Mouse (Mus musculus) left cerebral cortex, postnatal 10 days (tissue): ENCODE measurements around the gene Pkdcc. TPM values are rescaled to one million over a fixed set of nuclear protein-coding genes. Genes with fewer than 3 reads are reported as not detected.
A peak's percentile ranks its signal among the peaks of the same experiment; 100 is the strongest.

Source experiments
- DNase-seq, 2 experiments: peaks; one replicate each; pipeline ENCODE4 v3.0.0; 2021 to 2022; ENCODE audit warnings: low spot score in 2 of 2, mixed read lengths in 1 of 2; ENCODE audit errors: extremely low spot score in 1 of 2
- intact Hi-C: fragments of 180-260 bp; cut with DNase I; formaldehyde crosslinking; loops from one replicate; pipeline ENCODE4 v1.15.1; 2025
- total RNA-seq, 2 experiments: library from RNA; stranded (reverse); gene quantifications; 2 replicates each; pipeline ENCODE4 v1.2.3; 2021

The Pkdcc gene
- total RNA-seq, 2 experiments from 2014 or later: 16.7 to 19.8 TPM

- no peak for DNase-seq
- intact Hi-C loops: no loop called here
Observed at GRCm38 (mm10) chr17:83236202-83236601, 21.1 kb downstream of the Pkdcc start.

GRCm38 (mm10) chr17:83238123-83239058, 23.3 kb downstream of the Pkdcc start:
- DNase-seq: no peak
- intact Hi-C loops: no loop called here

GRCm38 (mm10) chr17:83244502-83244901, 29.4 kb downstream of the Pkdcc start:
- no peak for DNase-seq
- intact Hi-C loops: no loop called here

- DNase-seq: no peak
- intact Hi-C loops: no loop called here
Observed at GRCm38 (mm10) chr17:83245460-83245859, 30.4 kb downstream of the Pkdcc start.

- intact Hi-C loops: loop anchor here (2.0 kb wide), 1 partner anchor 201 kb away; no protein-coding TSS in a partner anchor
- DNase-seq: no peak
Observed at GRCm38 (mm10) chr17:83246090-83246489, 31.0 kb downstream of the Pkdcc start.

GRCm38 (mm10) chr17:83247176-83247575, 32.1 kb downstream of the Pkdcc start:
- intact Hi-C loops: loop anchor here (2.0 kb wide), 1 partner anchor 202 kb away; no protein-coding TSS in a partner anchor
- no peak for DNase-seq

GRCm38 (mm10) chr17:83248467-83248866, 33.4 kb downstream of the Pkdcc start:
- DNase-seq: no peak
- intact Hi-C loops: no loop called here

GRCm38 (mm10) chr17:83250903-83251526, 35.9 kb downstream of the Pkdcc start:
- intact Hi-C loops: loop anchor here (5.0 kb wide), 1 partner anchor 224 kb away; no protein-coding TSS in a partner anchor
- no peak for DNase-seq

- DNase-seq: no peak
- intact Hi-C loops: loop anchor here (5.0 kb wide), 1 partner anchor 226 kb away; no protein-coding TSS in a partner anchor
Observed at GRCm38 (mm10) chr17:83253051-83253649, 38.1 kb downstream of the Pkdcc start.

- DNase-seq: peak; percentile 73 to 92
- intact Hi-C loops: no loop called here
Observed at GRCm38 (mm10) chr17:83267202-83268128, 52.4 kb downstream of the Pkdcc start.

- intact Hi-C loops: loop anchor here (10.0 kb wide), 3 partner anchors 183 to 363 kb away; partner anchors contain the start of genes Cox7a2l and Kcng3
- DNase-seq: peak; percentile 75 to 88
Observed at GRCm38 (mm10) chr17:83271509-83271908, 56.4 kb downstream of the Pkdcc start.

GRCm38 (mm10) chr17:83272641-83273040, 57.5 kb downstream of the Pkdcc start:
- no peak for DNase-seq

GRCm38 (mm10) chr17:83273636-83274035, 58.5 kb downstream of the Pkdcc start:
- intact Hi-C loops: loop anchor here (10.0 kb wide), 3 partner anchors 181 to 361 kb away; partner anchors contain the start of genes Cox7a2l and Kcng3
- DNase-seq: no peak

More at GRCm38 (mm10) chr17:83272641-83273040, 57.5 kb downstream of the Pkdcc start:
- intact Hi-C loops: loop anchor here (10.0 kb wide), 3 partner anchors 182 to 362 kb away; partner anchors contain the start of genes Cox7a2l and Kcng3

- no peak for DNase-seq
- intact Hi-C loops: loop anchor here (10.0 kb wide), 3 partner anchors 181 to 361 kb away; partner anchors contain the start of genes Cox7a2l and Kcng3
Observed at GRCm38 (mm10) chr17:83274101-83274500, 59.0 kb downstream of the Pkdcc start.
